Mouse (Mus musculus) neural tube, embryonic 15.5 days (tissue): ENCODE results near the gene Strap. TPM values are rescaled to one million over a fixed set of nuclear protein-coding genes. Genes with fewer than 3 reads are reported as not detected.
A peak's percentile ranks its signal among the peaks of the same experiment; 100 is the strongest.

Experiments used
- ATAC-seq: fragments of 200-750 bp; cut with Nextera tagmentation; 2 replicates; pipeline ENCODE4 v1.8.0; 2017; ENCODE audit warnings: mild to moderate bottlenecking, moderate TSS enrichment, moderate library complexity; ENCODE audit not compliant: low FRiP score
- H3K27ac ChIP-seq: fragments of 300-500 bp; sonication (generic); replicated peaks from 2 replicates; pipeline ENCODE4 v1.5.1; 2015; ENCODE audit warnings: mild to moderate bottlenecking, inconsistent platforms
- H3K27me3 ChIP-seq: fragments of 300-500 bp; sonication (generic); replicated peaks from 2 replicates; pipeline ENCODE4 v1.6.1; 2015; ENCODE audit warnings: inconsistent platforms
- H3K36me3 ChIP-seq: fragments of 300-500 bp; sonication (generic); 2 replicates; pipeline ENCODE4 v1.6.1; 2015; ENCODE audit warnings: inconsistent platforms
- H3K4me1 ChIP-seq: fragments of 300-500 bp; sonication (generic); 2 replicates; pipeline ENCODE4 v1.6.1; 2015; ENCODE audit warnings: inconsistent platforms
- H3K4me2 ChIP-seq: fragments of 300-500 bp; sonication (generic); 2 replicates; pipeline ENCODE4 v1.6.1; 2015; ENCODE audit warnings: inconsistent platforms, mild to moderate bottlenecking, moderate library complexity
- H3K4me3 ChIP-seq: fragments of 300-500 bp; sonication (generic); replicated peaks from 2 replicates; pipeline ENCODE4 v1.5.1; 2015; ENCODE audit warnings: mild to moderate bottlenecking, inconsistent platforms
- H3K9ac ChIP-seq: fragments of 300-500 bp; sonication (generic); replicated peaks from 2 replicates; pipeline ENCODE4 v1.6.1; 2015; ENCODE audit warnings: mild to moderate bottlenecking, inconsistent platforms
- H3K9me3 ChIP-seq: fragments of 300-500 bp; sonication (generic); replicated peaks from 2 replicates; pipeline ENCODE4 v1.6.1; 2016; ENCODE audit warnings: inconsistent platforms
- WGBS: fragments of 180-500 bp; shearing (Covaris S2); methylation state at CpG from one replicate; pipeline ENCODE4 v1.1.7; 2015; ENCODE audit warnings: mixed read lengths; 5-methylcytosine and 5-hydroxymethylcytosine counted together
- polyA plus RNA-seq: library from polyadenylated mRNA; unstranded; fragments of >200 nt; fragmentation: Nextera tagmentation; extraction: Ambion mirVana; gene quantifications from 2 replicates; pipeline ENCODE4 v1.2.1, GENCODE M21; 2015

Gene Strap
- 155 and 158 TPM in 2 replicates for polyA plus RNA-seq

DNA sequence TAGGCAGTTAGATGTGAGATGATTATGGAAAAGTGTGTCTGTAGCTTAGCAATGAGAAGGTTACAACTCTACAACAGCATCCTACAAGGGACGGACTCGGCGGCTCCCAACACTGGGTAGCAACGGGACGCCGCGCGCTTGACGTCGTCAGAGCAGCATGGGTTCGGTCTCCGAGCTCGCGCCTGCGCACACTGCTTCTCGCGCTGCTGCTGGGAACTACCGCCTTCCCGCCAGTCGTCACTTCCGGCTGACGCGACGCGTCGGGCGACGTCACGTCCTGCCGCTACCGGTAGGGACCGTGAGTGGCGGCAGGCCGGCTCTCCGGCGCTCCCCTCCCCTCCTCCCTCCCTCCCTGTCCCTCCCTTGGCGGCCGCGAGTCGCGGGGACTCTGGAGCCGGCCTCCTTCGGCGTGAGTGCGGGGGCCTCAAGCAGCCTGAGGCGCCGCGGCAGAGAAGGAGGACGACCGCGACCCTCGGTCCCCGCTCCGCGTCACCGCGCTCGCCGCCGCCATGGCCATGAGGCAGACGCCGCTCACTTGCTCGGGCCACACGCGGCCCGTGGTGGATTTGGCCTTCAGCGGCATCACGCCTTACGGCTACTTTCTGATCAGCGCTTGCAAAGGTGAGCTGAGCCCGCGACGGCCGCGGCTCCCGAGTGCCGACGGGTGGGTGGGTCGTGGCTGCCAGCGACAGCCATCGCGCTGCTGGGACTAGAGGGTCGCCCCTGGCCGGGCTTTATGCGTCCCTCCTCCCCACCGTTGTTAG, at the start of gene Strap:
TSS of gene Strap (plus strand) at position 233 of the 764 bp plus-strand sequence.
- WGBS = 0% methylated on average over 70 of the region's 86 CpGs
- Histone ChIP-seq H3K36me3 (peaks cover 14% of the 10 kb centered on the region), H3K27me3 (0 out of 2 replicates have a peak, but pooled peaks cover 3% of the 10 kb centered on the region), H3K9me3 (no peaks in the 10 kb centered on the region), H3K27ac (peak within 1 kb of the TSS; percentile 84), H3K4me2 (peak within 1 kb of the TSS; percentile 73), H3K4me1 (peaks cover 22% of the 10 kb centered on the region), H3K4me3 (peak within 1 kb of the TSS; percentile 82), H3K9ac (peak within 1 kb of the TSS; percentile 80)
- peak; percentile 98 for ATAC-seq

DNA sequence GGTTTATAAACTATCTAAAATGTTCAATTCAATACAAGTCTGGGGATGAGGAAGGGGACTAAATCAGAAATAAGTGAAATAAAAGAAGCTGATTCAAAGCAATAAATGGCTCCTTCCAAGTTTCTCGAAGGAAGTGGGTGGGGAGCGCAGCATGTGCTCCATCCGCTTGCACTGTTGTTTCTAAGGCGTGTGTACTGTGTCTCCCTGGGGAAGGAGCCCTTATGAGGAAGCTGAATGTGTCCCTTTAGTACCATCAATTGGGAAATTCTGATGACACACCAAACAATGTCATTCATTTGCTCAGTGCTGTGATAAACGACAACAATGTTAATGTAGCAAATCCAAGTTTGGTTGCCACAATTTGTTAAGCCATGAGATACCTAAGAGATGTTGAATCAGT, 47.2 kb upstream of the Strap start:
- Histone ChIP-seq H3K4me2 (no peak overlapping the region), H3K36me3 (no peaks in the 10 kb centered on the region), H3K9me3 (no peaks in the 10 kb centered on the region), H3K4me1 (no peaks in the 10 kb centered on the region), H3K27ac (no peak overlapping the region), H3K9ac (no peak overlapping the region), H3K27me3 (no peaks in the 10 kb centered on the region), H3K4me3 (no peak overlapping the region)
- WGBS = 90% methylated on average over 5 of the region's 5 CpGs
- ATAC-seq = no peak

DNA sequence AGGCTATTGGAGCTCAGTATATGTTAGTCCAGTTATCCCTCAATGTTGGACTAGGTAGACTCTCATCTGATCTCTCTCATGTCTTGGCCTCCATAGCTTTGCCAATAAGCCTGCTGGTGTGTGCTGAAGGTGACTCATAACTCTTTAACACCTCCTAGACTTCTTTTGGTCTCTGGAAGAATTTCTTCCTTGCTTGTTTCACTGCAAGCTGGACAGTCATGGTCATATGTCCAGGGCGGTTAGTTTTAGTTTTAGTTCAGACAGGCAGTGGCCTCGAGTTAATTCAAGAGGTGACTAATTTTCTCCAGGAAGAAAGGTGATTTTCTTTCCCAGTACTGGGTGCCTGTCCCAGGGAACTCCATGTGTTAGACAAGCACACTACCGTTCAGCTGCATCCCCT, 46.8 kb upstream of the Strap start:
- Histone ChIP-seq H3K4me1 (no peaks in the 10 kb centered on the region), H3K27me3 (no peaks in the 10 kb centered on the region), H3K36me3 (no peaks in the 10 kb centered on the region), H3K4me3 (no peak overlapping the region), H3K27ac (no peak overlapping the region), H3K9me3 (no peaks in the 10 kb centered on the region), H3K9ac (no peak overlapping the region), H3K4me2 (no peak overlapping the region)
- WGBS = 96% methylated on average over 3 of the region's 3 CpGs
- no peak for ATAC-seq

DNA sequence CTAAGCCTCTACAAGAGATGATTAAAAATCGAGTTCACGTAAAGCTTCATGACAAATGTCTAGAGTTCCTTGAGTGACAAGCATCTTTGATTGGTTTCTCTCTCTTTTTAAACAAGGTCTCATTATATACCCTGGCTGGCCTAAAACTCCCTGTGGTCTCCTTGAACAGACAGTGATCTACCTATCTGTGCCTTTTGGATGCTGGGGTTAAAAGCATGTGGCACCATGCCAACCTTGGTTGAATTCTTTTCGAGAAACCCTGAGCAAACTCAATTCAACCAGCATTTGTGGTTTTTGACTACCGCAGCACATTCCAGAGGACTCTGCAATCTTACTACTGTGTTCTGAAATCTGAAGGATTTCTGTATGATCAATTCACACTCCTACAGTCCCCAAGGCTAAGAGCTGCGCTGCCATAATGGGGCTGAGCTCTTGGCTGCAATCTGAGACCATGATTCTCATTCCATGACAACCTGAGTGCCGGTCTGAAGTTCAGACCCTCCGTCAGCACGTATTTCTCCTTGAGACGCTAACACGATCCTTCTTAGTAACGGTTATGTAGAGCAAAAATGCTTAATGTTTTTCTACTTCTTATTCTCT, 46.3 kb upstream of the Strap start:
- Histone ChIP-seq H3K27me3 (no peaks in the 10 kb centered on the region), H3K4me2 (no peak overlapping the region), H3K9ac (no peak overlapping the region), H3K4me1 (no peaks in the 10 kb centered on the region), H3K4me3 (no peak overlapping the region), H3K27ac (peak overlapping the region; percentile 28; the same call in 1 of the 2 replicates), H3K36me3 (no peaks in the 10 kb centered on the region), H3K9me3 (no peaks in the 10 kb centered on the region)
- WGBS = 76% methylated on average over 11 of the region's 11 CpGs
- no peak for ATAC-seq

DNA sequence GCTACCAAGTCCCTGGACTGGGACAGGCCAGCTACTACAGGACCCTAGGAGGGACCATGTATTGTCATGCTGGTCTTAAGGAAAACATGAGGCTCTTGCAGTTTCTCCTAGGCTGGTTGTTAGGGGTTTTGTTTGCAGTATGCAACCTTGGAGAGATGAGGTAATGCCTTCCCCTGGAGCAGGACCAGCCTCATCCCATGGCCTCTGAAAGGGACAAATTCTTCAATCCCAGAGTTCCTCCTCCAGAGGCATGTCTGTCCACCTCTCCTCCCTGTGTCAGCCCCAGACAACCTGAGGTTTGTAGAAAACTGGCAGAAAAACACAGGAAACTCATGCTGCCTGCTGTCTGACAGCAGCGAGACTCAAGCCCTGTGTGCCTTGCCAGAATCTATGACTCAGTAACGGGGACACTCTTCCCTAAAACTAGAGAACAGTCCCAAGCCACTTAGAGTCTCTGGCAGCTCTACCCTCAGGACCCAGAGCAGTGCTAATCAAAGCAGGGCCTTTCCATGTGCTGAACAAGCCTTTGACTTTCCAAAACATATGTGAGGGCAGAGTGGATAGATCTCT, 44.2 kb upstream of the Strap start:
- H3K27ac ChIP-seq = no peak overlapping the region
- no peak overlapping the region for H3K9ac ChIP-seq
- no peaks in the 10 kb centered on the region for H3K27me3 ChIP-seq
- no peaks in the 10 kb centered on the region for H3K36me3 ChIP-seq
- H3K4me2 ChIP-seq = no peak overlapping the region
- 69% methylated on average over 2 of the region's 2 CpGs for WGBS
- H3K4me1 ChIP-seq = no peaks in the 10 kb centered on the region
- no peak overlapping the region for H3K4me3 ChIP-seq
- no peak for ATAC-seq
- no peaks in the 10 kb centered on the region for H3K9me3 ChIP-seq

DNA sequence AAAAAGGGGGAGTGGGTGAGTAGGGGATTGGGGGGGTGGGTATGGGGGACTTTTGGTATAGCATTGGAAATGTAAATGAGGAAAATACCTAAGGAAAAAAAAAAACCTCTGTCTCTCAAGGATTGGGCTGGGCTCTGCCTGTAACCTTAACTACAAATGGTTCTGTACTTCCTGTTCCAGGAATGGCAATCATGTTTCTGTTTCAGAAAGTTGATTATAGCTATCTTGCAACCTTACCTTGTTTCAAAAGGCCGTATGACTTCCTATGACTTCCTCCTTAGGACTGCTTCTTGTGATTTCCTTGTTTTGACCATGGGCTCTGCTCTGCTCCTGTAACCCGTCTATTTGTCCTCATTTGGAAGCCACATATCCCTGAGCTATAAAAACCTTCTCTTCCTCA, 40.6 kb upstream of the Strap start:
- Histone ChIP-seq H3K9ac (no peak overlapping the region), H3K4me3 (no peak overlapping the region), H3K27ac (no peak overlapping the region), H3K4me2 (no peak overlapping the region), H3K27me3 (no peaks in the 10 kb centered on the region), H3K9me3 (no peaks in the 10 kb centered on the region), H3K4me1 (no peaks in the 10 kb centered on the region), H3K36me3 (no peaks in the 10 kb centered on the region)
- 88% methylated on average over 2 of the region's 2 CpGs for WGBS
- ATAC-seq = no peak

DNA sequence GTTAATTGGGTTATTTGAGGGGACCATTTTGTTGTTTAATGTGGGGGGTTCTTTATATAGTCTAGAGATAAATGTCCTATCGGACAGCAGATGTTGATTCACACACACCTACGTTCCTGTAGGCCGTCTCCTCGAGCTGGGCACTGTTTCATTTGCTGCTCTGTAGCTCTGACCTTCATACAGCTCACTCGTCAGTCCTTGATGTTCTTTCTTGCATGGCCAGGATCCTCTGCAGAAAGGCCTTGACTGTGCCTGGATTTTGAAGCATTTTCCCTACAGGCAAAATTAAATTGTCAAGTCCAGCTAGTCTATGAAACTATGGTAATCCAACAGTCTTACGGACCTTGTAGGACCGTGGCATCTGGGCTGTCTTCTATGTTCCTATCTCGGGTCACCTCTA, 39.8 kb upstream of the Strap start:
- 91% methylated on average over 8 of the region's 8 CpGs for WGBS
- no peaks in the 10 kb centered on the region for H3K4me1 ChIP-seq

DNA sequence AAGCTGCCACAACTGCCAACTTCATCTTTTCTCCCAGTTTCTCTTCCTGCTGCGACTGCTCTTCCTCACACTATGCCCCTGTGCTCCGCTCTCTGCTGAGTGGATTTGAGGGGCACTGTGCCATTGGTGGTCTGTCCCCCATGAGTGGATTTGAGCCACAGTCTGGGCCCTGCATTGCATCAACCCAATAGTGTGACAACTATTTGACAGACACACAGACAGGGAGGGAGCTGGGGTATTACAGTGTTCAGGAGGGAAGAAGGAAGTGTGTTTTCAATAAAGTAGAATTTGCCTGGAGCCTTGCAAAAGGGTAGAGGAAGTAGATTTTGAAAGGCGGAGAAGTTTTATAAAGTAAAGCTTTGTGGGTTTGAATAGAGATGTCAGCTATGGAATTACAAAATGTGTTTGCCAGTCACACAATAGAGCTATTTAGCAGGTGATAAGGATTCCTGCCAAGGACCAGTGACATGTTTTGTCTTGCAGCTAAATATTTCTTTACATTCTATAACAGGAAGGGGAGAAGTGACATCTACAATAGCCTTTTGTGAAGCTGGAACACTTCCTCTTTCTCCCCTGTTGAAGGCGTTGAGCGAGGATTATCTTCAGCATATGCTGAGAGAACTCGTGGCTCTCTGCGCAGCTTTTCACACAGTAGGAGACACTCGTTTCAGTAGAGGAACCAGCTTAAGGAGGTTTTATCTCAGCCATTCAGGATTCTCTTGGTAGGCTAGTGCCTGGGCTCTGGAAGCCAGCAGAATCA, 38.3 kb upstream of the Strap start:
- WGBS = 84% methylated on average over 8 of the region's 8 CpGs
- Histone ChIP-seq H3K4me3 (no peak overlapping the region), H3K4me1 (no peaks in the 10 kb centered on the region), H3K4me2 (no peak overlapping the region), H3K9ac (no peak overlapping the region), H3K27ac (no peak overlapping the region), H3K27me3 (no peaks in the 10 kb centered on the region), H3K36me3 (no peaks in the 10 kb centered on the region), H3K9me3 (no peaks in the 10 kb centered on the region)
- no peak for ATAC-seq

More for the DNA sequence above, 39.8 kb upstream of the Strap start:
- no peak overlapping the region for H3K27ac ChIP-seq
- no peak overlapping the region for H3K9ac ChIP-seq
- H3K27me3 ChIP-seq = no peaks in the 10 kb centered on the region
- H3K9me3 ChIP-seq = no peaks in the 10 kb centered on the region
- H3K4me2 ChIP-seq = no peak overlapping the region
- no peak for ATAC-seq
- H3K4me3 ChIP-seq = no peak overlapping the region
- H3K36me3 ChIP-seq = no peaks in the 10 kb centered on the region

DNA sequence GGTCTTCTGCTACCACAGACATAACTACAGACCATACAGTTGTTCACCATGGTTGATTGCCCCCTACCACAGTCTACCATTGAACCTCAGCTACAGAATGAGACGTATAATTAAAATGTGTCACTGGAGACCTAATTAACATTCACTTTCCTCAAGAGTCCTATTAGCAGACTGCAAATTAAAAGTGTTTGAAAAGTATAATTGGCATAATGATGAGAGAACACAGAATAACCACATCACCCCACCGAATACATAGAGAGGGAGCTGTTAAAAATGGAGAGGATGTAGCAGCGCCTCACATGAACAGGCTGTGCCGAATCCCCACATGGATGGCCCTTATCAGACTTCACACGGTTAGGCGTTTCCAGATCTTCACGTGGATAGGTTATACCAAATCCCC, 35.4 kb upstream of the Strap start:
- H3K4me2 ChIP-seq = no peak overlapping the region

DNA sequence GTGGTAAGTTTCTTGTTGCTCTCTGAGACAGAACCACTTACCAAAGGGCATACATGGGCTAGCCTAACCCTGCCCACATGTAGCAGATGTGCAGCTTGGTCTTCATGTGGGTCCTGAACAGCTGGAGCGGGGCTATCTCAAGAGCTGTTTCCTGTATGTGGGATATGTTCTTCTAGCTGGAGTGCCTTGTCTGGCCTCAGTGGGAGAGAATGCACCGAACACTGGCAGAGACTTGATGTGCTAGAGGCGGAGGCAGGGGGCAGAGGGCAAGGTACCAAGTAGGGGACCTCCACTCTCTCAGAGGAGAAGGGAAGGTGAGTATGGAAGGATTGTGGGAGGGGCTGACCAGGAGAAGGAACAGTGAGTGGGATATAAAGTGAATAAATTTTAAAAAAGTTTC, 32.7 kb upstream of the Strap start:
- H3K4me2 ChIP-seq = no peak overlapping the region
- H3K4me3 ChIP-seq = no peak overlapping the region
- H3K4me1 ChIP-seq = no peaks in the 10 kb centered on the region
- no peak for ATAC-seq
- no peak overlapping the region for H3K9ac ChIP-seq
- WGBS = 90% methylated on average over 3 of the region's 3 CpGs
- no peak overlapping the region for H3K27ac ChIP-seq
- H3K9me3 ChIP-seq = no peaks in the 10 kb centered on the region
- no peaks in the 10 kb centered on the region for H3K36me3 ChIP-seq
- H3K27me3 ChIP-seq = no peaks in the 10 kb centered on the region

More for the DNA sequence above, 35.4 kb upstream of the Strap start:
- H3K4me3 ChIP-seq = no peak overlapping the region
- no peaks in the 10 kb centered on the region for H3K36me3 ChIP-seq
- no peaks in the 10 kb centered on the region for H3K4me1 ChIP-seq
- H3K9ac ChIP-seq = no peak overlapping the region
- no peaks in the 10 kb centered on the region for H3K27me3 ChIP-seq
- H3K27ac ChIP-seq = no peak overlapping the region
- ATAC-seq = no peak
- 47% methylated on average over 7 of the region's 7 CpGs for WGBS
- no peaks in the 10 kb centered on the region for H3K9me3 ChIP-seq

DNA sequence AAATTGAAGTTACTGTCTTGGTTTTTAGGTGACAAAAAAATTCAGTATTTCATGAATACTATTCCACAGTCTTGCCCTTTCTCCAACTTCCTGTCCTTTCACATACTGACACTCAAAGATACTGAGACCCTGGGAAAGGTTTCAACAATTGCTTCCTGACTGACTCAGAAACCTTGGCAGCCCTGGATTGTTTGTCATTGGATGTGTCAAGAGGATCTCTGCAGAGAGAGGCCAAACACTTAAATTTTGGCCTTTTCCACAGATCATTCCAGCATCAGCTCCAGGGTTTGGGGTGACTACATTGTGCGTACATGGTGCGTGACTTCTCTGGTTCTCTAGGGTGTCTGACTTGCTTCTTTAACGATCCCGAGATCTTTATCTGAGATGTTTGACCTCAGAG, 32.0 kb upstream of the Strap start:
- no peak overlapping the region for H3K4me3 ChIP-seq
- H3K9me3 ChIP-seq = no peaks in the 10 kb centered on the region
- no peak overlapping the region for H3K27ac ChIP-seq
- no peak overlapping the region for H3K9ac ChIP-seq
- H3K27me3 ChIP-seq = peaks cover 6% of the 10 kb centered on the region; the same call in 1 of the 2 replicates
- no peak for ATAC-seq
- 94% methylated on average over 4 of the region's 4 CpGs for WGBS
- H3K36me3 ChIP-seq = no peaks in the 10 kb centered on the region
- no peaks in the 10 kb centered on the region for H3K4me1 ChIP-seq
- no peak overlapping the region for H3K4me2 ChIP-seq
